Mouse (Mus musculus): ENCODE measurements around the gene Tgm4. TPM values are rescaled to one million over a fixed set of nuclear protein-coding genes. Genes with fewer than 3 reads are reported as not detected.

Gene Tgm4
- polyA plus RNA-seq, 1 experiment = not detected

DNA sequence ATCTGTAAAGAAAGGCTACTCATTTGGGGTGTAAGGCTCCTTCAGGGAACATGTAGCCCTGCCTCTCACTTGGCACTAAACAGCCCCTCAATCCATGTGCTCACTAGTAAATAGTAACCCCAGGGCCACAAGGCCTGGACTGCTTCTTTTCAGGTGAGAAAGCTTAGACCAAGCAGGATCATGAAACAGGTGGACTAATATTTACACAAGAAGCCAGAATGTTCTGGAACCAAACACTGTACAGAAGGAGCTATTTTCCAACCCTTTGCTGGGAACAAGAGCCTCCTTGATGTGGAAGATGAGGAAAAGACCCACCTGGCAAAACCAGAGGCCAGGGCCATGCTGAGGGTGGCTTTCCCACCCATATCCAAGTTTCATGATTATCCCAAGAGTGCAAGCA, 68.9 kb downstream of the Tgm4 start:
- H3K4me1 ChIP-seq (ENCODE audit: control insufficient read depth, insufficient read depth, low read length) = no peaks in the 10 kb centered on the region
- H3K4me3 ChIP-seq (ENCODE audit: insufficient read depth, low read length) = no peak overlapping the region
- no peak overlapping the region for H3K27ac ChIP-seq (ENCODE audit: insufficient read depth, low read depth, low read length)
- no peak for TF ChIP-seq POLR2A (IDR thresholded peaks at IDR 0.05; ENCODE audit: borderline replicate concordance, low read depth, low read length)
- TF ChIP-seq CTCF (IDR thresholded peaks at IDR 0.05; ENCODE audit: low read depth, low read length) = no peak

DNA sequence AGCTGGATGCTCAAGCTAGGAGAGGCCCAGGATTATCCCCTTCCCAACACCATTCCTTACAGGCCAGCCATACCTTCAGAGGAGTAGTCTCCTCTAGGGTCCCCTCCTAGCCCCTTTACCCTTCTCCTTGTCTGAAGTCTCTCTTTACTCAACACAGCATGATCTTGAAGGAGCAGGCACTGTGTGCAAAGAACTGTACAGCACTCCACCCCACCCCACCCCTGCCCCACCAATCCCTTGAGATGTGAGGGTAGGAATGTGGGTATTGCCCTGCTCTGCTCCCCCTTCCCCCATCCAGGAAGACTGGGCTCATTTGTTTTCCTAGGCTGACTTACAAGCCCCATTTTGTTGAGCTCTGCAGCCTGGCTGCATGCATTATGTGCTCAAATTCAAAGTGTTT, 69.8 kb downstream of the Tgm4 start:
- Histone ChIP-seq H3K27ac (ENCODE audit: insufficient read depth, low read depth, low read length) (no peak overlapping the region), H3K4me3 (ENCODE audit: insufficient read depth, low read length) (no peak overlapping the region), H3K4me1 (ENCODE audit: control insufficient read depth, insufficient read depth, low read length) (no peaks in the 10 kb centered on the region)
- no peak for TF ChIP-seq POLR2A (IDR thresholded peaks at IDR 0.05; ENCODE audit: borderline replicate concordance, low read depth, low read length)
- TF ChIP-seq CTCF (IDR thresholded peaks at IDR 0.05; ENCODE audit: low read depth, low read length) = no peak

DNA sequence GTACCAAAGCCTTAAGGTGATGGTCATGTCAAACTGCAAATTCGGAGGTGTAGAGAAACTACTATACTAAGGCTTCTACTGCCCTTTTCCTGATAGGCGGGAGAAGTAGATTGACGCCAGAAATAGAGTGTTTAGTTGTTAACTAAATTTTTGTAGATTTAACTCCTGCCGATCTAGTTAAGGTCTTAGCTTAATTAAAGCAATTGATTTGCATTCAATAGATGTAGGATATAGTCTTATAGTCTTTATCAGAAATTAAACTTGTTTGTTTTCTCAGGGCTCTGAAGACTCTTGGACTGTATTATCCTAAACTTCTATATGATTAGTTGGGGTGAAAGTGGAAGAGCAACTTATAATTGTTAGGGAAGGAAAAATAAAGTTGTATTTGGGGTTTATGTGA, 72.7 kb downstream of the Tgm4 start:
- Histone ChIP-seq H3K4me3 (ENCODE audit: insufficient read depth, low read length) (no peak overlapping the region), H3K27ac (ENCODE audit: insufficient read depth, low read depth, low read length) (no peak overlapping the region), H3K4me1 (ENCODE audit: control insufficient read depth, insufficient read depth, low read length) (peaks cover 8% of the 10 kb centered on the region)

DNA sequence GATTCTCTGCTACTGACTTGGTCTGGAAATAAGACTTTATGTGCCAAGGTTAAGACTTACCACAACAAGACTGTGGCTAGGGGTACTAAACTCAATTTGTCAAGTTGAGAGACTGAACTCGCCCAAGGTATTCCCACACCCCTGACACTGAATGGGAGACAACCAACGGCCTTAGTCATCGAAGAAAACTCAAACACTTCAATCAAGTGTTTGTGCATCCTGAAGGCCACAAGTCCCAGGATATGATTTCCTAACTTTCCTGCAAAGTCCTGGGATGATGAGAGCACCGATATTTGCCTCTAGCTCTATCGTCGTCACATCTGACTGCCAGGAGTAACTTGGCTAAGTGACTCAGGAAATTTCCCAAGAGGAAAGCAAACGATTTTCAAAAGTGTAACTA, 74.7 kb downstream of the Tgm4 start:
- Histone ChIP-seq H3K4me3 (ENCODE audit: insufficient read depth, low read length) (no peak overlapping the region), H3K27ac (ENCODE audit: insufficient read depth, low read depth, low read length) (no peak overlapping the region), H3K4me1 (ENCODE audit: control insufficient read depth, insufficient read depth, low read length) (peaks cover 11% of the 10 kb centered on the region)
- TF ChIP-seq POLR2A (IDR thresholded peaks at IDR 0.05; ENCODE audit: borderline replicate concordance, low read depth, low read length) (no peak), CTCF (IDR thresholded peaks at IDR 0.05; ENCODE audit: low read depth, low read length) (no peak)

More for the DNA sequence above, 72.7 kb downstream of the Tgm4 start:
- TF ChIP-seq CTCF (IDR thresholded peaks at IDR 0.05; ENCODE audit: low read depth, low read length) = no peak
- TF ChIP-seq POLR2A (IDR thresholded peaks at IDR 0.05; ENCODE audit: borderline replicate concordance, low read depth, low read length) = no peak

DNA sequence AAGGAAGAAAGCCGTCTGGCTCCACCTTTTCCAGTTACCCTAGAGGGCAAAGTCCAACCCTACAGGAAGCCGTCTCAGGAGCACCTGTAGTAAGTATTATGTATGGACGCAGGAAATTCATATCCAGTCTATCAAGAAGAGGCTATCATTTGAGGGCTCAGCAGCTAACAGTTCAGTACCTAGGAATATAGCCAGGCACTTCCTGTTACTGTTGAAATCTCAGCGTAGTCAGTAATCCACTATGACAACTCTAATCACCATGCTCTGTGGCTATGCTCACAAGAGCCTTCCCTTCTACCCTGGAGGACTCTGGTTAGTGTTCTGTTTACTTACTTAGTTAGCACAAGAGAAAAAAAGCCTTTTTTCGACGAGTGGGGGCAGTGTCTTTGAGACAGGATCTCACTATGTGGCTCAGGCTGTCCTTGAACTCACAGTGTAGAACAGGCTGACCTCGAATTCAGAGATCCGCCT, 77.3 kb downstream of the Tgm4 start:
- Histone ChIP-seq H3K4me3 (ENCODE audit: insufficient read depth, low read length) (peak overlapping the region; percentile 80), H3K4me1 (ENCODE audit: control insufficient read depth, insufficient read depth, low read length) (peaks cover 11% of the 10 kb centered on the region), H3K27ac (ENCODE audit: insufficient read depth, low read depth, low read length) (no peak overlapping the region)
- TF ChIP-seq POLR2A (IDR thresholded peaks at IDR 0.05; ENCODE audit: borderline replicate concordance, low read depth, low read length) (no peak), CTCF (IDR thresholded peaks at IDR 0.05; ENCODE audit: low read depth, low read length) (no peak)

DNA sequence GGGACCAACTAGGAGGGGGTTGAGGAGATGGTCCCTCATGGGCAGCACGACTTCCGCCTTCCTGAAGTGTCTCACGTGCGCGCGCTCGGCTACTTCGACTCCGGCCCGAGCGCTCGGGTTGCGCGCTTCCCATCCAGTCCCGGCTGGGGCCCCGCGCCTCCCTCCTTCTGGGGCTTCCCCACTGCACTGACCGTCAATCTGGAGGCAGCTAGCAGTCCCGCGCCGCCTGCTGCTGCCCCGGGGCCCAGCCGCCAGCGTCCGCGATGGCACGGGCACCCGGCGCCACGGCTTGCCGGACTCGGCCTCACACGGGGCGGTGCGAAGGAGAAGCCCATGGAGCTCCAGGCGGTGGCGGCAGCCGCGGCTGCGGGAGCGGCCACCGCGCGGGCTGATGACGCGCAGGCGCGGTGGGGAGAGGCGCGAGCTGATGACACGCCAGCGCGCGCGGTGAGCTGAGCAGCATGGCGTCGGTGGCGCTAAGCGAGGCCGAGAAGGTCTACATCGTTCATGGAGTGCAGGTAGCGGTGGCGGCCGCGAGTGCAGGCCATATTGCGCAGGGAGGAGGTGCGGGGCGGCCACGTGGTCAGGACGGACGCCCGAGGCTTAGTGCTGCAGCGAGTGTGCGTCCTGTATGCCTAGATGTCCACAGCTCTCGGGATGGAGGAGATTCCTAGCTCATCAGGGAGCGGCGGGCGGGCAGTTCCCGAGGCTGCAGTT, 78.4 kb downstream of the Tgm4 start, which contains the start of the genes Zdhhc3 and Exosc7:
TSS of gene Zdhhc3 (minus strand) at position 401 of the 717 bp plus-strand sequence.
TSS of gene Exosc7 (plus strand) at position 411 of the 717 bp plus-strand sequence.
- Histone ChIP-seq H3K4me1 (ENCODE audit: control insufficient read depth, insufficient read depth, low read length) (peaks cover 11% of the 10 kb centered on the region), H3K27ac (ENCODE audit: insufficient read depth, low read depth, low read length) (peak within 1 kb of the TSS; percentile 80)
- TF ChIP-seq CTCF (IDR thresholded peaks at IDR 0.05; ENCODE audit: low read depth, low read length) (no peak), POLR2A (IDR thresholded peaks at IDR 0.05; ENCODE audit: borderline replicate concordance, low read depth, low read length) (peak; percentile 73; the same call in 1 of the 2 replicates)

DNA sequence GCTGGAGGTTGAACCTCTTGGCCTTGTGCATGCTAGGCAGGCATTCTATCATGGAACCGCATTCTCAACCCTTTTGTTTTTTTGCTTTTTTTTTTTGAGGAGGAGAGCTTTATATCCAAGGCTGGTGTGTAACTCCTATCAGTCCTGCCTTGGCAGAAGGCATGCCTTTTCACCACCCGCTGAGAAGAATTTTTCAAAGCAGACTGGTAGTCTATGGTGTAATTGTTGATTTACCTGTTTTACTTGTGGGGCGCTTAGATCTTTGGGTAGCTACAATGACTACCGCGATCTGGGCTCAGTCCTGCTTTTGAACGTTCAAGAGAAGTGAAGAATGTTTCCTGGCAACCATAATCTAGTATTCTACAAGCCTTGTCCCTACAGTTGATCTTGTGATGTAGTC, 79.4 kb downstream of the Tgm4 start:
- TF ChIP-seq POLR2A (IDR thresholded peaks at IDR 0.05; ENCODE audit: borderline replicate concordance, low read depth, low read length) = no peak
- TF ChIP-seq CTCF (IDR thresholded peaks at IDR 0.05; ENCODE audit: low read depth, low read length) = no peak
- Histone ChIP-seq H3K4me3 (ENCODE audit: insufficient read depth, low read length) (peak overlapping the region; percentile 80), H3K27ac (ENCODE audit: insufficient read depth, low read depth, low read length) (no peak overlapping the region), H3K4me1 (ENCODE audit: control insufficient read depth, insufficient read depth, low read length) (peaks cover 11% of the 10 kb centered on the region)

More for the DNA sequence above, 78.4 kb downstream of the Tgm4 start, which contains the start of the genes Zdhhc3 and Exosc7:
- H3K4me3 ChIP-seq (ENCODE audit: insufficient read depth, low read length) = peak within 1 kb of the TSS; percentile 80

DNA sequence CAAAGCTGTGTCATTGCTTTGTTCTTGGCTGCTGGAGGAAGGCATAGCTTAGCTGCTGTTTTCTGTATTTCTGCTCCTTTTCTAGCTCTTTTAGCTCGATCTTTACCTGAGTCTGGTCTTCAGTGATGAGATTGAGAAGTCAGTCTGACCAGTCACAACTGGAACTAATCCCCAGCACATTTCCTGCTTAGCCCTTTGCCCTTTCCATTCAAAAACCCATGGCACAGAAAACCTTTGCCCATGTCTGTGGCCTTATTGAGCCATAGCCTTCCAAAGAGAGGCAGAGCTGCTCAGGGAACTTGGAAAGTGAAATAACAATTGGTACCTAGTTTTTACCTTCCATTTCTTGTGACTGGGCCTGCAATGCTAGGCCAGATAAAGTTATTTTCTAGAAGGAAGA, 81.0 kb downstream of the Tgm4 start:
- H3K27ac ChIP-seq (ENCODE audit: insufficient read depth, low read depth, low read length) = no peak overlapping the region
- H3K4me1 ChIP-seq (ENCODE audit: control insufficient read depth, insufficient read depth, low read length) = peaks cover 11% of the 10 kb centered on the region
- TF ChIP-seq CTCF (IDR thresholded peaks at IDR 0.05; ENCODE audit: low read depth, low read length) (no peak), POLR2A (IDR thresholded peaks at IDR 0.05; ENCODE audit: borderline replicate concordance, low read depth, low read length) (no peak)
- no peak overlapping the region for H3K4me3 ChIP-seq (ENCODE audit: insufficient read depth, low read length)

Other genes starting within 250 kb of the Tgm4 start
- 3.2 and 3.3 TPM in 2 replicates for gene Tcaim, start 229.2 kb upstream of the Tgm4 start, polyA plus RNA-seq (2012; ENCODE audit: insufficient read depth, insufficient read length, missing spikeins)
- not detected in 2 replicates for gene Gm35549, start 190.7 kb upstream of the Tgm4 start, polyA plus RNA-seq (2012; ENCODE audit: insufficient read depth, insufficient read length, missing spikeins)
- 51.3 and 61.5 TPM in 2 replicates for gene Zfp445, start 168.7 kb upstream of the Tgm4 start, polyA plus RNA-seq (2012; ENCODE audit: insufficient read depth, insufficient read length, missing spikeins)
- 1.3 and 1.4 TPM in 2 replicates for gene Zkscan7, start 149.0 kb upstream of the Tgm4 start, polyA plus RNA-seq (2012; ENCODE audit: insufficient read depth, insufficient read length, missing spikeins)
- gene Zfp105, start 111.7 kb upstream of the Tgm4 start, polyA plus RNA-seq (2012; ENCODE audit: insufficient read depth, insufficient read length, missing spikeins) = 1.7 and 1.9 TPM in 2 replicates
- 71.3 and 78.2 TPM in 2 replicates for gene 1110059G10Rik, start 83.7 kb upstream of the Tgm4 start, polyA plus RNA-seq (2012; ENCODE audit: insufficient read depth, insufficient read length, missing spikeins)
- gene Kif15, start 83.7 kb upstream of the Tgm4 start, polyA plus RNA-seq (2012; ENCODE audit: insufficient read depth, insufficient read length, missing spikeins) = 34.3 and 46.2 TPM in 2 replicates
- gene Tmem42, start 13.4 kb upstream of the Tgm4 start, polyA plus RNA-seq (2012; ENCODE audit: insufficient read depth, insufficient read length, missing spikeins) = 4.9 and 5.5 TPM in 2 replicates
- gene Zdhhc3, start 78.5 kb downstream of the Tgm4 start, polyA plus RNA-seq (2012; ENCODE audit: insufficient read depth, insufficient read length, missing spikeins) = 42.8 and 47.5 TPM in 2 replicates
- 24.4 and 25.1 TPM in 2 replicates for gene Exosc7, start 78.5 kb downstream of the Tgm4 start, polyA plus RNA-seq (2012; ENCODE audit: insufficient read depth, insufficient read length, missing spikeins)
- not detected in 2 replicates for gene Clec3b, start 116.2 kb downstream of the Tgm4 start, polyA plus RNA-seq (2012; ENCODE audit: insufficient read depth, insufficient read length, missing spikeins)
- gene Cdcp1, start 181.3 kb downstream of the Tgm4 start, polyA plus RNA-seq (2012; ENCODE audit: insufficient read depth, insufficient read length, missing spikeins) = not detected in 2 replicates
- gene Tmem158, start 226.0 kb downstream of the Tgm4 start, polyA plus RNA-seq (2012; ENCODE audit: insufficient read depth, insufficient read length, missing spikeins) = 0.75 and 1.4 TPM in 2 replicates